Mouse (Mus musculus): ENCODE measurements around the gene Rprd2.
A peak's percentile ranks its signal among the peaks of the same experiment; 100 is the strongest.

Gene Rprd2

GRCm38 (mm10) chr3:95739353-95740104, 79.1 kb downstream of the Rprd2 start, which contains the start of gene Ecm1:
Gene Ecm1, minus strand, starts transcription at chr3:95739569.
- peak; percentile 75 for DNase-seq (ENCODE audit: low read depth, low spot score)

- DNase-seq (ENCODE audit: low read depth, low spot score) = no peak
Measured at GRCm38 (mm10) chr3:95735071-95735670, 83.5 kb downstream of the Rprd2 start.

- DNase-seq (ENCODE audit: low read depth, low spot score) = no peak
Measured at GRCm38 (mm10) chr3:95734092-95734702, 84.5 kb downstream of the Rprd2 start.

GRCm38 (mm10) chr3:95732744-95733521, 85.7 kb downstream of the Rprd2 start:
- peak; percentile 8 for DNase-seq (ENCODE audit: low read depth, low spot score)

GRCm38 (mm10) chr3:95732297-95732696, 86.4 kb downstream of the Rprd2 start:
- peak; percentile 52 for DNase-seq (ENCODE audit: low read depth, low spot score)

- peak; percentile 36 for DNase-seq (ENCODE audit: low read depth, low spot score)
Measured at GRCm38 (mm10) chr3:95731802-95732201, 86.9 kb downstream of the Rprd2 start.

DNA sequence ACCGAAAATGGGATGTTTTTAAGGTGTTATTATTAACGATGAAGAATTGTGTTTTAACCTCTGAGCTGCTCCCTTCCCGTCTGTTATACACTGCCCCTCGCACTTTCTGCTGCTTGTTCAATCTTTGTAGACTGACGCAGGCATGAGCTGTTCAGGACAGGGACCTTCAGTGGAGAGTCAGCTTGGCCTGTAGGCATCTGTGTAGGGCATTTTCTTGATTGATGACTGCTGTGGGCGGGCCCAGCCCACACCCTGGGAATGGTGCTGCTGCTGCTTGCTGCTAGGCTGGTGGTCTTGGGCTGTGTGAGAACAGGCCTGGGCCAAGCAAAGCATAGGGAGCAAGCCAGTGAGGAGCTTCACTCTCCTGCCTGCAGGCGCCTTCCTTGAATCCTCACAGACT, 88.2 kb downstream of the Rprd2 start:
- DNase-seq (ENCODE audit: low read depth, low spot score) = no peak

- DNase-seq (ENCODE audit: low read depth, low spot score) = no peak
Measured at GRCm38 (mm10) chr3:95728906-95729305, 89.8 kb downstream of the Rprd2 start.

DNA sequence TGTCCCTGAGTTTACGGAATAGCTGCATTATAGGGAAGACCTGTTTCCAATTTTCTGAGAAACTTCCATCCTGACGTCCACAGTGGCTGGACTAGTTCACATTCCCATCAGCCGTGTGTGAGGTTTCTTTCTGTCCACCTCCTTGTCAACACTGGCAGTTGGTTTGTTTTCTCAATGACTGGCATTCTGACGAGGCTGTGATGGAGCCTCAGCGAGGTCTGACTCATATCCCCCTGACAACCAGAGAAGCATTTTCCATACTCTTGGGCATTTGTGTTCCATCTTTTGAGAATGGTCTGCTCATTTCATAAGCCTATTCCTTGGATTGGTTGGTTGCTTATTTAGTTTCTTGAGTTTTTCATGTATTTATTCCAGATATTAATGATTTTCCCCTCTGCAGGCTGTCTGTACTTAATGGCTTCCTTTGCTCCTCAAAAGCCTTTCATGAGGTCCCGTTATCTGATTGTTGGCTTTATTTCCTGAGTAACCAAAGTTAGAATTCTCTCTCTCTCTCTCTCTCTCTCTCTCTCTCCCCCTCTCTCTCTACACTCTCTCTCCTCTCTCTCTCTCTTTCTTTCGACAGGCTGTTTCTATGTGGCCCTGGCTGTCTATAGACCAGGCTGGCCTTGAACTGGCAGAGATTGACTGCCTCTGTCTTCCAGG, 91.8 kb downstream of the Rprd2 start:
- no peak for DNase-seq (ENCODE audit: low read depth, low spot score)

GRCm38 (mm10) chr3:95725863-95726262, 92.8 kb downstream of the Rprd2 start:
- DNase-seq (ENCODE audit: low read depth, low spot score) = no peak

- DNase-seq (ENCODE audit: low read depth, low spot score) = no peak
Measured at GRCm38 (mm10) chr3:95722386-95722785, 96.3 kb downstream of the Rprd2 start.

DNA sequence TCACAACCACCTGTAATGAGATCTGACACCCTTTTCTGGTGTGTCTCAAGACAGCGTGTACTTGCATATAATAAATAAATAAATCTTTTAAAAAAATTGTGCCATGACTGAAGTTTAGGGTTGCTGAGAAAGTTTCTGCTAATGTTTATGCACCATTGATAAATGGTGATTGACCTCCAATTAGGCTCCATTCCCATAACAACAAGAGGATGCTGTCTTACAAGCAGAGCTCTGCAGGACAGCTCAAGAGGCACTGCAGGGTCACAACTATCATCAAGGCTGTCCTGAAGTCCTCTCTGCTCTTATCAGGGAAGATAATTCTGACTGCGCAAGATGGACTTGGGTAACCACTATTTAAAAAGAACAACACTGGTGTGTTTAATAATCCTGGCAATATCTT, 100.5 kb downstream of the Rprd2 start:
- no peak for DNase-seq (ENCODE audit: low read depth, low spot score)

GRCm38 (mm10) chr3:95716075-95716474, 102.6 kb downstream of the Rprd2 start:
- DNase-seq (ENCODE audit: low read depth, low spot score) = no peak
